Mouse (Mus musculus) thymus, adult 2 months (tissue): ENCODE data around the gene Ager. TPM values are rescaled to one million over a fixed set of nuclear protein-coding genes. Genes with fewer than 3 reads are reported as not detected.

Experiments used
- DNase-seq: peaks from one replicate; pipeline ENCODE4 v3.0.0; 2021
- H3K27ac ChIP-seq: fragments of 200-500 bp; 2 replicates; pipeline ENCODE4 v1.5.1; 2012; ENCODE audit warnings: low read length, control low read depth; ENCODE audit not compliant: control insufficient read depth, insufficient read depth
- H3K27me3 ChIP-seq: fragments of 200-500 bp; 2 replicates; pipeline ENCODE4 v1.6.1; 2012; ENCODE audit warnings: mild to moderate bottlenecking, low read length, moderate library complexity, mixed read lengths; ENCODE audit not compliant: control insufficient read depth, insufficient read depth
- H3K36me3 ChIP-seq: fragments of 200-500 bp; 2 replicates; pipeline ENCODE4 v1.6.1; 2012; ENCODE audit warnings: mild to moderate bottlenecking, low read length, moderate library complexity; ENCODE audit not compliant: control insufficient read depth, insufficient read depth
- H3K4me1 ChIP-seq: fragments of 200-500 bp; replicated peaks from 2 replicates; pipeline ENCODE4 v1.6.1; 2012; ENCODE audit warnings: low read length; ENCODE audit not compliant: control insufficient read depth, insufficient read depth
- H3K4me3 ChIP-seq: fragments of 200-500 bp; 2 replicates; pipeline ENCODE4 v1.5.1; 2012; ENCODE audit warnings: mild to moderate bottlenecking, low read length, control low read depth, moderate library complexity; ENCODE audit not compliant: control insufficient read depth, insufficient read depth
- CTCF ChIP-seq: fragments of 200-500 bp; IDR thresholded peaks from 2 replicates; pipeline ENCODE4 v1.5.1; 2012; ENCODE audit warnings: mild to moderate bottlenecking, control low read depth, low read length, moderate library complexity, borderline replicate concordance; ENCODE audit not compliant: control insufficient read depth, poor library complexity, insufficient read depth; ENCODE audit errors: extremely low read depth
- POLR2A ChIP-seq: fragments of 200-500 bp; IDR thresholded peaks from 2 replicates; pipeline ENCODE4 v1.6.1; 2012; ENCODE audit warnings: mild to moderate bottlenecking, low read length, control low read depth, moderate library complexity; ENCODE audit not compliant: control insufficient read depth, poor library complexity, insufficient read depth; ENCODE audit errors: extremely low read depth
- WGBS: fragments of 180-500 bp; shearing (Covaris S2); methylation state at CpG from one replicate; pipeline ENCODE4 v1.1.7; 2018; 5-methylcytosine and 5-hydroxymethylcytosine counted together
- polyA plus RNA-seq: library from polyadenylated mRNA; depleted of rRNA; stranded (reverse); fragments of >200 nt; gene quantifications from 2 replicates; pipeline ENCODE4 v1.2.3, GENCODE M21; 2012

Gene Ager
- polyA plus RNA-seq, 1 experiment = 18.8 TPM

DNA sequence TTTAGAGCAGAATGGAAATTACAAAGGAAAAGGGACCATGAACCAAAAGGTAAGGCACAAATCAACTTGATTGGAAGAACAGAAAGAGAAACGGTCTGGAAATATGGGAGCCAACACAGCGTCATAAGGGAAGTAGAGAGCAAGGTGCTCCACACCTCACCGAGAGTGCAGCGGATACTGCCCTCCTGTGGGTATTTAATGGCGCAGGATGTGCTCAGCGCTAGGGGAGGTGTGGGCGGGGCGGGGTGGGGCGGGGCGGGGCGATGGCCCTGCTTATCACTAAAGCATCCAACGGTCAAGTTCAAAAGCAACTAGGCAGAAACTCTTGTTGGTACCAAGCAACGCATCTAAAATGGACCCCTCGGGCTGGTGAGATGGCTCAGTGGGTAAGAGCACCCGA, 37.8 kb upstream of the Ager start:
- no peak overlapping the region for H3K27ac ChIP-seq
- WGBS = 58% methylated on average over 15 of the region's 15 CpGs
- TF ChIP-seq POLR2A (no peak), CTCF (no peak)
- no peaks in the 10 kb centered on the region for H3K36me3 ChIP-seq
- no peak overlapping the region for H3K4me3 ChIP-seq
- H3K4me1 ChIP-seq = peaks cover 5% of the 10 kb centered on the region
- no peaks in the 10 kb centered on the region for H3K27me3 ChIP-seq
- DNase-seq = no peak

DNA sequence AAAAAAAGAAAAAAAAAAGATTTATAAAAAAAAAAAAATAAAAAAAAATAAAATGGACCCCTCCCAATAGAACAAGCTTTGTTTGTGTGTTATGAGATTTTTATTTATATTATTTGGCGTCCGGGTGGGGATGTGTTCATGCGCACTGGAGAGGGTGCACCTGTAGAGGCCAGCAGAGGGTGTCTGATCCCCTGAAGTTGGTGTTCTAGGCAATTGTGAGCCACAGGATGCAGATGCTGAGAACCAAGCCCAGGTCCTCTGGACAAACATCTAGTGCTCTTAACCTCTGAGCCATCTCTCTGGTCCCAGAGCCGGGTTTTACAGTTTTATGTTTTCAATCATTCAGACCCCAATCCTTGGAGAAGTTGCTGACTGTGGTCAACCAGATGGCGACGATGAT, 37.2 kb upstream of the Ager start:
- Histone ChIP-seq H3K27me3 (no peaks in the 10 kb centered on the region), H3K4me1 (peaks cover 5% of the 10 kb centered on the region), H3K4me3 (no peak overlapping the region), H3K36me3 (no peaks in the 10 kb centered on the region), H3K27ac (no peak overlapping the region)
- TF ChIP-seq CTCF = no peak
- no peak for TF ChIP-seq POLR2A
- no peak for DNase-seq
- 91% methylated on average over 6 of the region's 6 CpGs for WGBS

DNA sequence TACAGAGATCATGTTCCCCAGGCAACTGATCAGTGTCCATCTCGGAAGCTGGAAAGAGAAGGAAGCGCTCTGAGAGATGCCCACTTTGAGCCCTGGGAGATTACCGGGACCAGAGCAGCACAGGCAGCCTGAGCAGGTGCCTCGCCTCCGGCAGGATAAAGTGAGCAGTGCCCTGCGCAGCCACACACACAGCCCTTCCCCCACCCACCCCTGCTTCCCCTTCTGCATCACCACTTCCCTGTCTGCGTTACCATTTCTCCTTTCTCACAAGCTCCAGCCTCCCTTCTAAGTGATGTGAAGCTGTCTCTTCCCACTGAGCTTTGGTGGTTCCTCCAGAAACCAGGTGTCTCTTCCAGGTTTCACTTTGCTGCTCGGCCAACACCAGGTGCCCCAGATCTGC, 36.5 kb upstream of the Ager start:
- TF ChIP-seq POLR2A (no peak), CTCF (no peak)
- Histone ChIP-seq H3K27ac (no peak overlapping the region), H3K36me3 (no peaks in the 10 kb centered on the region), H3K27me3 (no peaks in the 10 kb centered on the region), H3K4me3 (no peak overlapping the region), H3K4me1 (peaks cover 5% of the 10 kb centered on the region)
- 10% methylated on average over 8 of the region's 8 CpGs for WGBS
- no peak for DNase-seq

DNA sequence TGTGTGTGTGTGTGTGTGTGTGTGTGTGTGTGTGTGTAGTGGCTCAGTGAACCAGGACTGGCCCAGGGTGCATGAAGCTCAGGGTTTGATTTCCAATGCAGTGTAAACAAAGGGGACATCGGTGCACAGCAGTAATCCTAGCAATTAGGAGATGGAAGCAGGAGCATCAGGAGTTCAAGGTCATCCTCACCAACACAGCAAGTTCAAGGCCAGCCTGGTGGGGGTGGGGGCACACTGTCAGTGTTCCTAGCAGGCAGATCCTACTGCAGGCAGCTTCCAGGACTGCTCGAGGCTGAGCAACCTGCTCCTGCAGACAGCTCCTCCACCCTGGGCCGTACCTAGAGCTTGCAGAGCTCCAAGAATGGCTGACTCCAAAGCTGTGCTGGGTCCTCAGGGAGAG, 35.1 kb upstream of the Ager start:
- Histone ChIP-seq H3K4me1 (peaks cover 5% of the 10 kb centered on the region), H3K4me3 (no peak overlapping the region), H3K27ac (no peak overlapping the region), H3K27me3 (no peaks in the 10 kb centered on the region), H3K36me3 (no peaks in the 10 kb centered on the region)
- 93% methylated on average over 3 of the region's 3 CpGs for WGBS
- no peak for DNase-seq
- TF ChIP-seq POLR2A = no peak
- no peak for TF ChIP-seq CTCF

DNA sequence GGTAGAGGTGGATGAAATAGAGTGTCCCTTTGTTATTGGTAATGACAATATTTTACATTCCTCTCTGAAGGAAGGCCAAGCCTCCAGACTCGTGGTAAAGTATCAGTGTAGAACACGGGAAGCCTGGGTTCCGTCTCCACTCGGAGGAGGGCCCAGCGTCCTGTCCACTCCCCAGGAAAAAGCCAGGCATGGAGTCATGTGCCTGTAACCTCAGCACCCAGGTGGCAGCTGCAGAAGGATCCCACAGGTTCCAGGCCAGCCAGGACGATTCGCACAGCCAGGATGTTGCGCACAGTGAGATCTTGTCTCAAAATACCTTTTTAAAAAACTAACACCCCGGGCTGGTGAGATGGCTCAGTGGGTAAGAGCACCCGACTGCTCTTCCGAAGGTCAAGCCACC, 34.3 kb upstream of the Ager start:
- WGBS = 90% methylated on average over 11 of the region's 11 CpGs
- Histone ChIP-seq H3K36me3 (no peaks in the 10 kb centered on the region), H3K4me1 (peaks cover 5% of the 10 kb centered on the region), H3K27ac (no peak overlapping the region), H3K4me3 (no peak overlapping the region), H3K27me3 (no peaks in the 10 kb centered on the region)
- TF ChIP-seq CTCF = no peak
- TF ChIP-seq POLR2A = no peak
- no peak for DNase-seq

DNA sequence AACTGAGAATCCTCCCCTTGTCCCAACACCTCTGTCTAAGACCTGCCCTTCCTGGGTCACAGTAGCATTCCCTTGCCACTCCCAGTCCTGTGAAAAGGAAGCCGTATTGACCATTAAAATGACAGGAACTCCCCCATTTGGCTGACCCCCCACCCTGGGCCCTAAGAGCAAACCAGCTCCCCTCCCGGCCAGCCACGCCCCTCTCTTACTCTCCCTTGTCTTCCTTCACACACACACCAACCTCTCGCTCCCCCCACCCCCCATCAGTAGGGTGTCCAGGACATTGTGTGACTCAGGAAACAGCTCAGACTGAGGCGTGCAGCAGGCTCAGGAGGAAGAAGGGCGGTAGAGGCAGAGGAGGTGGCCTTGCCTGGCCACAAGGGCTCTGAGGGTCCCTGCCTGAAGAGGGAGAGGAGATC, 33.6 kb upstream of the Ager start, which contains the start of gene Notch4:
Notch4 (plus strand) TSS at position 266 of the 419 bp plus-strand sequence.
- H3K4me3 ChIP-seq = no peak within 1 kb of the TSS
- no peak within 1 kb of the TSS for H3K27ac ChIP-seq
- WGBS = 26% methylated on average over 6 of the region's 6 CpGs
- no peak for DNase-seq
- H3K36me3 ChIP-seq = no peaks in the 10 kb centered on the region
- H3K4me1 ChIP-seq = peaks cover 5% of the 10 kb centered on the region
- no peaks in the 10 kb centered on the region for H3K27me3 ChIP-seq
- no peak for TF ChIP-seq CTCF
- no peak for TF ChIP-seq POLR2A

DNA sequence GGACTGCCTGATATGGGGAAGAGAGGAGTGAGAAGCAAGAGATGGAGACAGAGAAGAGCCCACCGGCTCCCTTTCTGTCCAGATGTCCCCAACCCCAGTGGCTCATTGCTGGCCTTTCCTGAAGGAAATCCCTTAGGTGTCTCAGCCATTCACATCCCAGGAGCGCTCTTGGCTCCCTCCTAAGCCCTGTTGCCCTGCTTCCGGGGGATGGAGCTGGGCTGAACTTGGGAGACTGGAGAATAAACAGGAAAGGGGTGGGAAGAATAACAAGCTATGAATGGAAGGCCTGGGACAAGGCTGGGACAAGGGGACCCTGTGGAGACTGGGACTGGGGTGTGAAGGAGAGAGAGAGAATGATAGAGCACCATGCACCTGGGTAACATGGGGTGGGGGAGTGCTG, 32.9 kb upstream of the Ager start:
- DNase-seq = no peak
- 95% methylated on average over 3 of the region's 3 CpGs for WGBS
- no peaks in the 10 kb centered on the region for H3K27me3 ChIP-seq
- H3K27ac ChIP-seq = no peak overlapping the region
- no peaks in the 10 kb centered on the region for H3K36me3 ChIP-seq
- no peak for TF ChIP-seq CTCF
- TF ChIP-seq POLR2A = no peak
- no peak overlapping the region for H3K4me3 ChIP-seq
- peaks cover 5% of the 10 kb centered on the region for H3K4me1 ChIP-seq
